Mouse (Mus musculus) right cerebral cortex, postnatal 14 days (tissue): ENCODE measurements around the gene Pqlc2.

Experiments
- DNase-seq: peaks from one replicate; pipeline ENCODE4 v3.0.0; 2022

The Pqlc2 gene

GRCm38 (mm10) chr4:139302241-139302640 lies 8.3 kb downstream of the Pqlc2 start:
- no peak for DNase-seq

- DNase-seq: no peak
These were observed 8.7 kb downstream of the Pqlc2 start for GRCm38 (mm10) chr4:139301780-139302179.

GRCm38 (mm10) chr4:139298671-139299366 lies 11.7 kb downstream of the Pqlc2 start:
- no peak for DNase-seq

GRCm38 (mm10) chr4:139297566-139297965 lies 12.9 kb downstream of the Pqlc2 start:
- DNase-seq: peak; percentile 67

- DNase-seq: no peak
These were observed 18.5 kb downstream of the Pqlc2 start for GRCm38 (mm10) chr4:139292038-139292437.

- DNase-seq: no peak
These were observed 19.4 kb downstream of the Pqlc2 start for GRCm38 (mm10) chr4:139291099-139291498.

GRCm38 (mm10) chr4:139289017-139289416 lies 21.5 kb downstream of the Pqlc2 start:
- no peak for DNase-seq

- peak; percentile 87 for DNase-seq
These were observed 23.2 kb downstream of the Pqlc2 start for GRCm38 (mm10) chr4:139287122-139287863.

GRCm38 (mm10) chr4:139286234-139286633 lies 24.3 kb downstream of the Pqlc2 start:
- DNase-seq: no peak

GRCm38 (mm10) chr4:139284877-139285276 lies 25.6 kb downstream of the Pqlc2 start:
- DNase-seq: no peak

GRCm38 (mm10) chr4:139282955-139283417 lies 27.5 kb downstream of the Pqlc2 start:
- no peak for DNase-seq

GRCm38 (mm10) chr4:139281791-139282345 lies 28.6 kb downstream of the Pqlc2 start:
- DNase-seq: no peak

- no peak for DNase-seq
These were observed 30.0 kb downstream of the Pqlc2 start for GRCm38 (mm10) chr4:139280530-139280929.

GRCm38 (mm10) chr4:139276411-139276810 lies 34.1 kb downstream of the Pqlc2 start:
- DNase-seq: no peak

- no peak for DNase-seq
These were observed 35.9 kb downstream of the Pqlc2 start for GRCm38 (mm10) chr4:139274573-139274972.

GRCm38 (mm10) chr4:139272951-139273680 lies 37.4 kb downstream of the Pqlc2 start:
- DNase-seq: no peak

GRCm38 (mm10) chr4:139271562-139271961 lies 38.9 kb downstream of the Pqlc2 start:
- DNase-seq: no peak

GRCm38 (mm10) chr4:139270168-139270567 lies 40.3 kb downstream of the Pqlc2 start:
- DNase-seq: no peak

GRCm38 (mm10) chr4:139268242-139268641 lies 42.3 kb downstream of the Pqlc2 start:
- no peak for DNase-seq

GRCm38 (mm10) chr4:139267335-139267734 lies 43.2 kb downstream of the Pqlc2 start:
- no peak for DNase-seq

GRCm38 (mm10) chr4:139266500-139266865 lies 44.0 kb downstream of the Pqlc2 start:
- no peak for DNase-seq

- no peak for DNase-seq
These were observed 44.6 kb downstream of the Pqlc2 start for GRCm38 (mm10) chr4:139265783-139266499.

GRCm38 (mm10) chr4:139262981-139263380 lies 47.5 kb downstream of the Pqlc2 start:
- no peak for DNase-seq
